Mouse (Mus musculus): ENCODE measurements around the gene Castor1. TPM values are rescaled to one million over a fixed set of nuclear protein-coding genes. Genes with fewer than 3 reads are reported as not detected.

Gene Castor1
- total RNA-seq, 2 experiments from 2014 or later = 4.7 to 5.1 TPM

DNA sequence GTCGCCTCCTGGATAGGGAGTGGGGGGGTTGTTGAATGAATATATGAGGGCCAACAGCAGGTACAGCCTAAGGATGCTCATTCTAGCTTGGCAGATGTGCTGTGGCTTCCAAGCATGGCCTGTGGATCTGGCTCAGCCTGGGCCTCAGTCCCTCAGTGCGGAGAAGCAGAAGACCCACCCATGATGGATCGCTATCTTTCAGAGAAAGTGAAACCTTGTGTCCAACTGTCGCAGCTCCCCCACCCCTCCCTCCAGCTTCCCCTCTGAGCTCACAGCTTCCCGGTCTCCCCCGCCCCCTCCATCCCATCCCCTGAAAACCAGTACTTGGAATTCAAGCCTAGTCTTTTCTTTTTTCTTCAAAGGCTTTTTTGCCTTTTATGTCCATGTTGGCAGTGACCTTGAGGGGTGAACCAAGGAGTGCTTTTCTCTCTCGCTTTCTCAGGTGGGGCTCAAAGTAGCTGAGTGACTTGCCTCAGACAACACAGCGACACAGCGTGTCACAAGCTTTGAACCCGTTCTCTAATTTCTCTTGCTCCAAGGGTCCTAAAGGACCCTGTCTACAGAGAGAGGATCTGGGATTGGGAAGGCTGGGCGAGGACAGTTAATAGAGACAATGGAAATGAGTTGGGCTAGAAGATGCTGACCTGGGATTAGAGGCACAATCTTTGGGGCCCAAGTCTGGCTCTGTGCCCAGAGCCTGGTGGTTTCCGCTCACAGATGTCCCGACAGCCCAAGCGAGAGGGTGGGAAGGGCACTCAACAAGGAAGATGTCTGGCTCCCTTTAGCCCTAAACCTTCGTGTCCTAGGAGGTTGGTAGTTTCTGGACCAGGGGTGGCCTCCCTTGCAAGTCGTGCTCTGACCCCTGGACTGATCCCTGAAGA is 17.9 kb downstream of the Castor1 start, which contains the start of gene Osm:
TSS of gene Osm (plus strand) at position 756 of the 881 bp plus-strand sequence.
- DNase-seq = no peak

DNA sequence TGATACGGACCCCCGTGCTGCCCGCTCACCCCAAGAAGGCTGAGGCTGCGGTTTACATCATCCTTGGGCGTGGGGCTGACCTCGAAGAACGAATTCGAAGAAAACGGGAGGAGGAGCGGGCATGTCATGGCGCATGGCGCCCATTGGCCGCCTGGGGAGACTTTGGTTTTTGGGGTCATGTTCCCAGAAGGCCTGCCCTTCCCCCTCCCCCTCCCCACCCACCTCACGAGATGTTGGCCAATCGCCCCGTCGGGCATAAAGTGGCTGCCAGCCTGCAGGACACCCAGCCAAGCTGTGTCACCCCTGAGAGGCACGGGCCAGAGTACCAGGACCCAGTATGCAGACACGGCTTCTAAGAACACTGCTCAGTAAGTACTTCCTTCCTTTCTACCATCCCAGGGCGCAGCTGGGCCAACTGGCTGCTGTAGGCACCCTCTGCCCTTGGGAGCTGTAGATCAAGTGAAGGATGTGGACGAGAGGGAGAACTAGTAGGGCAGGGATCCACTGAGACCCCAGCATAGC is 18.6 kb downstream of the Castor1 start:
- DNase-seq = no peak

DNA sequence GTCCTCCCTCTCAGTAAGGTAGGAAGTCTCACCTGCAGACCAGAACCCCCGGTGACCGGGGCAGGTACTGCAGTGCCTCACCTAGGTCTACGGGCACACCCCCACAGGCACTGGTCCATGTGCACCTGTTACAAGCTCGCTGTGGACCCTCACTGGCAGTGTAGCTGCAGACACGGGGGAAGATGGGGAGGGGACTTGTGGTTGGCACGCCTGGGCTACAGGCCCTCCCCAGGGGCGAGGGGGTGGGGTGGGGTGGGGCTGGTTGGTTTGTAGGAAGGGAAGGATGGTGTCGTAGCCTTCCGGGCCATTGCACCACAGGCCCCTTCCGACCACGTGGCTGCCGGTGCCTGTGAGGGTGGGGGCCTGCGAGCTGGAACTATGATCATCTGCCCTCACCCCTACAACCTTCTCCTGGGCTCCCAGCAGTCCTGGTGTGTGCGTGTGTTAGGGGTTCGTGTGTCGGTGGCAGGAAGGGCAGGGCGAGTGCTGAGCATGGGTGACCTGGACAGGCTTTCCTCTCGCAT is 19.4 kb downstream of the Castor1 start:
- no peak for DNase-seq

DNA sequence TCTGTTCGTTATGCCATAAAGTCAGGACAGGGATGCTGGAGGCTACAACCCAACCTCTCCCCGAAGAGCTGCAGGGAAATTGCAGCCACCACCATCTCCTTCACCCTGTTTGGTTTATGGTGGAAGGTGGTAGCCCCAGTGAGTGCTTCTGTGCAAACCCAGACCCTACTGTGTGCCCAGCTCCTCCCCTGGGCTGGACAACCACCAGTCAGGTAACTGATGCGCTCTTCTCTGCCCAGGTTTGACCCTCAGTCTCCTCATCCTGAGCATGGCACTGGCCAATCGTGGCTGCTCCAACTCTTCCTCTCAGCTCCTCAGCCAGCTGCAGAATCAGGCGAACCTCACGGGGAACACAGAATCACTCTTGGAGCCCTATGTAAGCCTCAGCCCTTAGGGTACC is 20.1 kb downstream of the Castor1 start:
- no peak for DNase-seq

DNA sequence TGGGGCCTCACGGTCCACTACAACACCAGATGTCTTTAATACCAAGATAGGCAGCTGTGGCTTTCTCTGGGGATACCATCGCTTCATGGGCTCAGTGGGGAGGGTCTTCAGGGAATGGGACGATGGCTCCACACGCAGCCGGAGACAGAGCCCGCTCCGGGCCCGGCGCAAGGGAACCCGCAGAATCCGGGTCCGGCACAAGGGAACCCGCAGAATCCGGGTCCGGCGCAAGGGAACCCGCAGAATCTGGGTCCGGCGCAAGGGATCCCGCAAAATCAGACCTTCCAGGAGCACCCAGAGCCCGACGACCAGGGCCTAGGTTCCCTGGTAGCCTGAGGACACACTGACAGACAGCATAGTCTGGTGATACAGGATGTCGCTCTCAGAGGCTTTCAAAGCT is 21.7 kb downstream of the Castor1 start:
- DNase-seq = no peak

DNA sequence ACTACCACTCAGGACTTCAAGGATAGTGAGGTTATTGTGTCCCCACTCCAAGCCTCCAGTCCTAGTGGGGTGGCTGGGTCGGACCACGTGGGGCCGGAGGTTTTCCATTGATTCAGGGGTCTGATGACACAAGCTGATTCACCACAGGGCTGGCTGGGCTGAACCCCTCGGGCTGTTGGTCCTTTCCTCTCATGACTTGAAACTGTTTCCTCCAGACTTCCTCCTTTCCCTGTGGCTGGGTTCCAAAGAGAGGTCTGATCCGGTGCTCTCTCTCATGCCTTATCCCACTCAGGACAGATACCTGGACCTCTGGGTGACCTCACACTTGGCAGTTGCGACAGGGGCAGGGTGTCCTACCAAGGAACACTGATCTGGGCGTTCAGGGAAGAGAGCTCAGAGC is 22.1 kb downstream of the Castor1 start:
- no peak for DNase-seq

DNA sequence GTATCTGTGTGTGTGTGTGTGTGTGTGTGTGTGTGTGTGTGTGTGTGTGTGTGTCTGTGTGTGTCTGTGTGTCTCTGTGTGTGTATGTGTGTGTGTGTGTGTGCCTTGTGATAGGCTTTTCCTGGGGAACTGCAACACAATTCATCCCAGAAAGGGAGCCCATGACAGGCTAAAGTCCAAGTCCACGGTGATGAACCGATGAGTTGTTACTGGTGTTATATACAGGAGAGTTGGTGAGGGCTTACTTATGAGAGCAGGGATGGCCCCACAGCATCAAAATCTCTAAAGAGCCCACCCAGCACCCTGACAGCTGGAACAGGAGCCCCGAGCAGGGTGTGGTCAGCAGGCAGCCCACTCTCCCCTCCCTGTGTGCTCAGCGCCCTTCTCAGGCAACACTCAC is 23.2 kb downstream of the Castor1 start:
- DNase-seq = no peak

DNA sequence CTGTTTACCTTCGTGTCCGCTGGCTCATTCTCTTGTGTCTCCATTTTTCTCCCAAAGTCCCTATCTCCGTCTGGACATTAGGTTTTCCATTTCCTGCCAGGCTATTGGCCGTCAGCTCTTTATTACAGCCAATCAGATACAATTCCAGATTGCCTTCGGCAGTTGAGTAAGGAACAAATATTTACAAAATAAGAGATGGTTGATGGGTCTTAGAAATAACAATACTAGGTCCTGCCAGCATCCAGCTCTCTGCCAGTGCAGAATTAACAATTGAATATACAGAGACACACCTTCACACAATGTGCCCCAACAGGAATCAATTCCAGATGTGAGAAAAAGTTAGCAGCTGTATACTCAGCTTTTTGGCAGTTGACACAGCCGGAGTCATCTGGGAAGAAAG is 28.1 kb downstream of the Castor1 start:
- no peak for DNase-seq

DNA sequence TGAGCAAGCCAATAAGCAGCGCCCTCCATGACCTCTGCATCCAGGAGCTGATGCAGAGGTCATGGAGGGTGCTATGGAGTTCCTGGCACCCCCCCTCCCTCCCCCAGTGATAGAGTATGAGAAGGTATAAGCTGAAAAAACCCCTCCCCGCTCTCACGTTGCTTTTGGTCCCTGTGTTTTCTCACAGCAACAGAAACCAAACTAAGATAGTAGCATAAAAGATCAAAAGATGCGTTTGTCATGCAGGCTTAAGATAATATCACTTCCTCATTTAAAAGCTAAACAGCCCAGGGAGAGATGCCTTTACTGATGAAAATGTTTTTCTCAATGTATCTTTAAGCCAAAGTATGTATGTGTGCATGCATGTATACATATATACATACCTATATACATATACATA is 28.6 kb downstream of the Castor1 start:
- no peak for DNase-seq

DNA sequence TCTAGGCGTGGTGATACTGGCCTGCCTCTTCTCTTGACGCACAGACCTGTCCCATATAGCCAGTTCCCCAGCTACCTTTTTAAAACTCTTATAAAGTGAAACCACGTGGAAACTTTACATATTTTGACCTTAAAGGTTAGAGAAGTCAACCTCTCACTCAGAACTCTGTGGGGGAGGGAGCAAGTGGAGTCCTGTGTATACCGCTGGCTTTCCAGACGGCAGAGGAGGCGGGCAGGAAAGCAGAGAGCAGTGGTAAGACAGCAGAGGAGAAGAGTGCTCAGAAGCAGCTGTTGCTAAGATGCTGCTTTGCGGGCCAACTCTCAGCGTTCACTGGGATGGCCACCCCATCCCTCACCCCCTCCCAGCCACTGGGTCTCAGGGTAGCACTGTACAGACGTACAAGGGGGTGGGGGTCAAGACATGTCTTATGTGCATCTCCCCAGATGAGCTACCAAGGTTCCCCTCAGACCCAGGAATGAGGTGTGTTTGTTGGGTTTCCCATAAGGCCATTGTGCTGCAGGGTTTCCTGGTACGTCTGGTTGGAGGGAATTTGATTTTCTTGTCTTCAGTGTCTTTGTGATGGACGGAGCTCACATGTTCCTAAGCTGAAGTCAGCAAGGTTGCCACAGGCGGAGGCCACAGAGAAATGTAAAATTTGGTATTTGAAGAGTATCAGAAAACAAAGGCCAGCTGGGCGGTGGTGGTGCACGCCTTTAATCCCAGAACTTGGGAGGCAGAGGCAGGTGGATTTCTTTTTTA is 29.4 kb downstream of the Castor1 start:
- no peak for DNase-seq

DNA sequence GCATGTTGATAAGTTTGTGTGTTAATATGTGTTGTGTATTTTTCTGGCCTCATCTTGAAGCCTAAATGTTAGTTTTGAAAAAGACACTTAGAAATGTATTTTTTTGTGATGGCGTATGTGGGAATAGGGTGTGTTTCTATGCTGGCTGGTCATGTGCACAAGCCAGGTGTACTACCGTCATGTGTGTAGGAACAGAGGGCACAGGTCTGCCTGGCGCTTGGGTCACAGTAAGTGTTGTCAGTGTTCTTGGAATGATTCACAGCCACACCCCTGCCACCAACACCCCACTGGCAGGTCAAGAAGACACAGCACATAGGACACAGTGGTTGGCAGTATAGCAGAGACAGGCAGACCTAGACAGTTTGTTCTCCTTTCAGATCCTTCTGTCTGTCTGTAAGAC is 31.1 kb downstream of the Castor1 start:
- DNase-seq = no peak

DNA sequence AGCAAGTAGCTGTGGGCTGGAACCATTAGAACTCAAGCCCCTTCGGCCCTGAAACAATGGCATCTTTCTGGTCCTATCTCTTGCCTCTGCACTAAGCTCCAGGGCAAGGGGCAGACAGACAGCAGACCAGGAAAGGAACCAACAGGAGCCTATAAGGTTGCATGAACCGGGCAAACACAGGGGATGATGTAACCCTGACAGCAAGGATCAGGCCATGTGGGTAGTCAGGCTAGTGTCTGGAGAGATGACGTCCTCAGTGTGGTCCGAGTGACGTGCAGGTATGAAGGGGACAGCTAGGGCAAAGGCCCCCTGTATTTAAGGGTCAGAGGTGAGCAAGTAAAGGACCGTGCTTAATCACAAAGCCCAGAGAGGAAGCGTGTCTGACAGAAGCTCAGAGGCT is 32.3 kb downstream of the Castor1 start:
- no peak for DNase-seq

DNA sequence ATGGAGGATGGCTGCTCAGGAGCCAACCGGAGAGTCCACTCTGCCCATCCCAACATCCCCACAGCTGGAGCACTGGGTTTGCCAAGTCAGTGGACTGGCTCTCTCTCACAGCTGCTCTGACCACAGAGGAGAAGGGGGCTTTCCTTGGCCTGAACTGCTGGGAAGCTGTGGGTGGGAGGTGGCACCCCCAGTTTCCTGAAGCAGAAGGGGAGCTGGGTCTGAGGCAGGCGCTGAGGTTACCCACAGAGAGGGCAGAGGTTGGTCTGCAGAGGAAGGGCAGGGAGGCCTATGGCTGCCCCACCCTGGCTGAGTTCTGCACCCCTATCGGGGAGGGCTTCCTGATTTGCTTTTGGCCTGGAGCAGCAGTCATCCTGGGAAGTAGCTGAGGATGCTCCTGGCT is 33.4 kb downstream of the Castor1 start:
- no peak for DNase-seq

DNA sequence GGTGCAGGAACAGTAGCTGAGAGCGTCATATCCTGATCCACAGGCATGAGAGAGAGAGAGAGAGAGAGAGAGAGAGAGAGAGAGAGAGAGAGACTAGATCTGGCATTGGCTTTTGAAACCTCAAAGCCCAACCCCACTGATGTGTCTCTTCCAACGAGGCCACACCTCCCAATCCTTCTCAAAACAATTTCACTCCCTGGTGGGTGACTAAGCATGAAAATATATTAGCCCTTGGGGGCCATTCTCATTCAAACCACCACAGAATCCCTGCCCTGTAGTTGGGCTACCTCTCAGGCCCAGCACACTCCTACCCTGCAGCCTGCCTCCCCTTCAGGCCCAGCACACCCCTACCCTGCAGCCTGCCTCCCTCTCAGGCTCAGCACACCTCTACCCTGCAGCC is 34.9 kb downstream of the Castor1 start:
- no peak for DNase-seq

DNA sequence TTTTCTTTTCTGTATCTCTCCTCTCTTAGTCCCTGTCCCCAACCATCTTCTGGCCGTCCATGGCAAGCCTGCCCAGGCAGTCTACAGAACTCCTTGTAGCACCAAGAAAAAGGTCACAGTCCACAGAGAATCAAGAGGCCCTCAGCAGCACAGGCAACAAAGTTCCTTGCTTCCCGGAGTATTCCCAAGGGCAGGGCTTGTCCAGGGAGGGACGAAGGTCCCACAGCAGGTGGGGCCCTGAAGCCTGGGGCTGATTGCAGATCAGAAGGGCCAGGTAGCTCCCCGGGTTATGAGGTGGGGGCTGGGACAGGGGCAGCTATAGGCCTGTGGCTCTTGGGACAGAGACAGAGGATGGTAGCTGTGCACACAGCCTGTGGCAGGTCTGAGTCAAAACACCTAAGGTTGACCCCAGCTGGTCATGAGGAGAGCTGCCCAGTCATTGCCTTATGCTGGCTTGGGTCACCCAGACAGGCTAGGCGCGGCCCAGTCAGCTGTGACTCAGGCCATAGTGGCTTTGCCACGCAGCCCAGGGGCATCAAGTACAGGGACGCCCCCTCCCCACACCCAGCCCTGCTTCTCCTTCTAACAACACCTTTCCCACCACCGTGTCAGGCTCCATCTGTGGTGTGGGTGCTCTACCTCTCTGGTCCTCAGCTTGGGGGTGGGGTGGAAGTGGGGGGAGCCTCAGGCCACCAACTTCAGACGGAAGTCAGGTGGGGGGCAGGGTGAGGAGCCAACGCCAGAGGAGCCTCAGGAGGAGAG is 39.0 kb downstream of the Castor1 start, which contains the start of gene Lif:
TSS of gene Lif (plus strand) at position 712 of the 762 bp plus-strand sequence.
- DNase-seq = no peak

DNA sequence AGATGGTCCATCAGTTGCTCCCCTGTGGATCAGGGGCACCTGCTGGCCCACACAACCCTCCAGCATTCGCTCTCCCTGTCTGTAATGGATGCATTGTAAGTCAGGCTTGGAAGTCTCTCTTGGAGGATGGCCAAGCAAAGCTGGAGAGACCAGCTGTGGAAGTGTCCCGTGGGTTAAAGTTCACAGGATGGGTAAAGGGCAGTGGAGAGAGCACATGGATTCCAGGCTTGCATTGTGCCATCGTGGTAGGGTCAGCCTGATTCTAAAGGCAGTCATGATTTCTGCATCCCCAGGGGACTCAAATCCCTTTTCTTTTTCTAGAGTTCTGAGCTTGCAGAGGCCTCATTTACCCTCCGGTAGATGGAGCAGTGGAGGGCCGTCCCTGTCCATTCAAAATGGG is 39.7 kb downstream of the Castor1 start:
- DNase-seq = no peak

DNA sequence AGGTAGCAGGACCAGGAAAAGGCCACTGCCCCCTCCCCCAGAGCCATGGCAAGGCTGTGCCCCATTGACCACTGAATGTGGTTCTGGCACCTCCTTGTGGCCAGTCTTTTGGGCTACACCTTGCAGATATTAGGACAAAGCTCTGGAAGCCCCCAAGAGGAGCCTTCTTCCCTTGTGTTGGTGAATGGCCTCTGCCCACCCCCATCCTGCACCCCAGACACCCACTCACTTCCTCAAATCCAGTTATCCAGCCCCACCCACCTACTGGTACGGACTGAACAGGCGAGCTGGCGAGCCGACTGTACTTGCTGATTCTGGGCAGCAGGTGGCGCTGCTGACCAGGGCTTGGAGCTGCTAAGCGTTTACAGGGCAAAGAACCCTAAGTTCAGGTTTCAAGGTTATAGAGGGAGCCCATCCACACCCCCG is 40.6 kb downstream of the Castor1 start:
- DNase-seq = peak; percentile 90

DNA sequence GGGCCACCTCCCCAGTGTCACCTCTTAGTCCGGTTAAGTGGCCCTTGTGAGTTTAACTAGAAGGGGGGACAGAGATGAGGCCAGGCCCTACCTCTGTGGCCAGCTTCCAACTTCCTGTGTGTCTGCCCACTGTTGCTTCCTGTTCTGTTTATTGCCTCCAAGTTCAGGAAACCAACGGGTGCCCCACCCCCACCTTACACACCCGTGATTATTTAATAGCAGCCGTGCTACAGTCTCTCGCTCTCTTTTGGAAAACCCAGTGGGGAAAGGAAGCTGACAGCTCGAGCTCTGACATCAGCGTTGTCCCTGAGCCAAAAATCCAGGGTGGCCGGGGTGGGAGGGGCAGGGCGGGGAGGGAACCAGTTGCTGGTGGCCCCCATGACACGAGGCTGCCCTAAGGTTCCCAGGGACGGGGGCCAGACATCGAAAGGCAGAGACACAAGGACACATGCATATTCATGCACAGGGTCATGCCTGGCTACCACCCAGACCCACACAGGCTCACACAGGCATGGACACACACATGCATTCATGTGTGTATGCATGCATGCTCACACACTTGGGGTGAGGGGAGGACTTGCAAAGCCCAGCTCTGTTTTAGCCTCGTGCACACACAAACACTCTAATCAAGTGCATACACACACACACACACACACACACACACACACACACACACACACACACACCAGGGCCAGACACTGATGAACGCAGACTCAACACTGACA is 42.6 kb downstream of the Castor1 start:
- DNase-seq = peak; percentile 77

DNA sequence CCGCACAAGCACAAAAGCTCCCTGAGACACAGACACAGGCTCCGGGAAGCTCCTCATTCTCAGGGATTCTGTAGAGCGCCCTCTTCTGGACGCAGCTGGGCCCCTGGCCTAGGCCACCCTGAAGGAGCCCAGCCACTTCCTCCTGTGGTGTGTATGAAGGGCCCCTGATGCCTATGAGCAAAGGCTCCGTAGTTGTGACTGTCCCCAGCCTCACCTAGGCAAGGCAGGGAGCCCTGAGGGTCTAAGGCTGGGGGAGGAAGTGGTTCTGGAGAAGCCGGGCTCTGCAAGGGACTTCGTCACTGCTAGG is 43.1 kb downstream of the Castor1 start:
- peak; percentile 77 for DNase-seq

DNA sequence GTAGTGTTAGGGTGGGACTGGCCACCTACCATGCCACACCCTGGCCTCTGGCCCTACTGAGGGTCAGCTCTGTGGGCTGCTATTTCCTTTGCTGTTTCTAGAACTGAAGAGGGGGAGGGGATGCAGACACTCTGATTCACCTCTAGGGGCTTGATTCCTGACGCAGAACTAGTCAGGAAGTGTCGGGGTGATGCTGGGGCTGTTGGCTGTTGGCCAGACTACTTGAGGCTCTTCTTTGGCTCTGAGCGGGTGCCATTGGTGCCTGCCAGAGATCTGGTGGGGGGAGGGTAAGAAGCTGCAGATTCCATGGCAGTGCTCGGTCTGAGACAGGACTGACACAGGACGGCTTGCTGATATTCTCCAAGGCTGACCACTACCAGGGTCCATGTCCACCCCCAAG is 43.9 kb downstream of the Castor1 start:
- DNase-seq = peak; percentile 87

DNA sequence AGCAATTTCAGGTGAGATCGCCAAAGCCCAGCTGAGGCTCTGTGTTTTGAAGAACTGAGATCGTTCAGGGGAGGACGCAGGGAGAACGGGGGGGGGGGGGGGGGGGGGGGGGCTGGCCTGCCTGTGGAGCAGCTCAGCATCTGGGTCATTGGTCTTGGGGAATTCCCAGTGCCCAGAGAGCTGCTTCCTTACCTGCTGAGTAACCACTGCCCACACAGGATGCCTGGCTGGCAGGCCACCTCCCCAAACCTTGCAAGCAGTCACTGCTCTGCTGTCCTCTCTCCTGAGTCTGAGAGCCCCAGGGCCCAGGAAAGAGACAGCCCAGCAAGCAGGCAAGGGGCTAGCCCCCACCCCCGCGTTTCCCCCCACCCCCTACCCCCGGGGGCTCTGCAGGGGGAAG is 44.8 kb downstream of the Castor1 start:
- DNase-seq = no peak

DNA sequence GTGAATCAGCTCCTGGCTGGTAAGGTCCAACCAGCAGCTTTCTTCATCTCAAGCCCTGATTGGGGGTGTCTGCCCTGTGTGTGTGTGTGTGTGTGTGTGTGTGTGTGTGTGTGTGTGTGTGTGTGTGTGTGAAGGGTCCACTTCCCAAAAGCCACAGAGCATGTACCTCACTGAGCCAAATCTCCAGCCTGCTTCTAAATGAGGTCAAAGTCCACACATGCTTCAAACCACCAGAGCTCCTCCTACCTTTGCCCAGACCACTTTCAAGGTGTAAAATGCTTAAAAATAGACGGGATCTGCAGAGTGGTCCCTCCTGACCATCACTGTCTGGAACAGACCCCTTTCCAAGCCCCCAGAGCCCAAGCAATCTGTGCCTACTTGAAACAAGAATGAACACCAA is 45.3 kb downstream of the Castor1 start:
- DNase-seq = no peak
